Comparison of ENCODE assay signal across 8 mouse cellular contexts in genomic region chr2:28532938-28533771, GRCm38 (mm10). TPM values are rescaled to one million over a fixed set of nuclear protein-coding genes. Genes with fewer than 3 reads are reported as not detected.
DNase-seq lines count a peak whose midpoint lies in the region; ATAC-seq lines count a peak whose summit lies in the region.

No protein-coding gene starts in this region.

- peaks cover 29% of the 10 kb centered on the region; the same call in 1 of the 2 replicates for H3K4me1 ChIP-seq in forebrain, embryonic 11.5 days (replicated peaks; ENCODE audit: control insufficient read depth, insufficient read depth, low read length)
- H3K4me1 ChIP-seq in heart, embryonic 16.5 days (ENCODE audit: control insufficient read depth, insufficient read depth, low read length) = peaks cover 59% of the 10 kb centered on the region
- H3K4me1 ChIP-seq in liver, embryonic 16.5 days (ENCODE audit: control insufficient read depth, low read depth, low read length) = peaks cover 4% of the 10 kb centered on the region
- H3K4me1 ChIP-seq in neural tube, embryonic 12.5 days = peaks cover 97% of the 10 kb centered on the region

- ATAC-seq in forebrain, embryonic 11.5 days (replicated peaks; ENCODE audit: low FRiP score) = peak; percentile 91
- ATAC-seq in heart, embryonic 16.5 days (replicated peaks; ENCODE audit: extremely low read depth, insufficient read depth, low FRiP score) = peak; percentile 91
- ATAC-seq in liver, embryonic 16.5 days (ENCODE audit: low read depth) = peak; percentile 92
- ATAC-seq in neural tube, embryonic 12.5 days (ENCODE audit: low FRiP score, low read depth) = peak; percentile 80

- no peak overlapping the region for H3K27ac ChIP-seq in forebrain, embryonic 11.5 days (ENCODE audit: low read depth, low read length)
- peak overlapping the region; percentile 86 for H3K27ac ChIP-seq in heart, embryonic 16.5 days (ENCODE audit: low read length)
- H3K27ac ChIP-seq in liver, embryonic 16.5 days (ENCODE audit: low read length) = no peak overlapping the region
- H3K27ac ChIP-seq in neural tube, embryonic 12.5 days = peak overlapping the region; percentile 34

- peak overlapping the region; percentile 42 for H3K4me3 ChIP-seq in forebrain, embryonic 11.5 days (ENCODE audit: low read depth, low read length)
- H3K4me3 ChIP-seq in heart, embryonic 16.5 days (ENCODE audit: low read length) = peak overlapping the region; percentile 73
- H3K4me3 ChIP-seq in liver, embryonic 16.5 days (ENCODE audit: low read depth, low read length) = peak overlapping the region; percentile 62
- peak overlapping the region; percentile 58 for H3K4me3 ChIP-seq in neural tube, embryonic 12.5 days

- WGBS in forebrain, embryonic 11.5 days = 3% methylated on average over 49 of the region's 49 CpGs
- WGBS in heart, embryonic 16.5 days = 2% methylated on average over 49 of the region's 49 CpGs
- WGBS in liver, embryonic 16.5 days (ENCODE audit: insufficient replicate concordance) = 2% methylated on average over 49 of the region's 49 CpGs
- 3% methylated on average over 49 of the region's 49 CpGs for whole genome bisulfite sequencing in neural tube, embryonic 12.5 days

- H3K36me3 ChIP-seq in forebrain, embryonic 11.5 days (ENCODE audit: control insufficient read depth, insufficient read depth, low read length) = no peaks in the 10 kb centered on the region
- H3K36me3 ChIP-seq in heart, embryonic 16.5 days (ENCODE audit: control insufficient read depth, insufficient read depth) = no peaks in the 10 kb centered on the region
- no peaks in the 10 kb centered on the region for H3K36me3 ChIP-seq in liver, embryonic 16.5 days (ENCODE audit: control insufficient read depth, insufficient read depth)
- no peaks in the 10 kb centered on the region for H3K36me3 ChIP-seq in neural tube, embryonic 12.5 days

- H3K9ac ChIP-seq in forebrain, embryonic 11.5 days (ENCODE audit: low read length) = peak overlapping the region; percentile 52
- peak overlapping the region; percentile 81 for H3K9ac ChIP-seq in heart, embryonic 16.5 days (ENCODE audit: low read length)
- H3K9ac ChIP-seq in liver, embryonic 16.5 days (ENCODE audit: low read depth, low read length) = peak overlapping the region; percentile 53
- H3K9ac ChIP-seq in neural tube, embryonic 12.5 days = peak overlapping the region; percentile 81

- H3K9me3 ChIP-seq in forebrain, embryonic 11.5 days (ENCODE audit: control insufficient read depth, low read length) = no peaks in the 10 kb centered on the region
- H3K9me3 ChIP-seq in heart, embryonic 16.5 days (replicated peaks; ENCODE audit: control insufficient read depth, low read length) = no peaks in the 10 kb centered on the region
- no peaks in the 10 kb centered on the region for H3K9me3 ChIP-seq in liver, embryonic 16.5 days (replicated peaks; ENCODE audit: control insufficient read depth, low read length)
- no peaks in the 10 kb centered on the region for H3K9me3 ChIP-seq in neural tube, embryonic 12.5 days

- H3K27me3 ChIP-seq in forebrain, embryonic 11.5 days (ENCODE audit: control insufficient read depth, insufficient read depth, low read length) = no peaks in the 10 kb centered on the region
- H3K27me3 ChIP-seq in heart, embryonic 16.5 days (ENCODE audit: control insufficient read depth, insufficient read depth, low read length) = no peaks in the 10 kb centered on the region
- peaks cover 3% of the 10 kb centered on the region for H3K27me3 ChIP-seq in liver, embryonic 16.5 days (ENCODE audit: control insufficient read depth, insufficient read depth, low read depth, low read length)
- H3K27me3 ChIP-seq in neural tube, embryonic 12.5 days (replicated peaks) = no peaks in the 10 kb centered on the region

- H3K4me2 ChIP-seq in forebrain, embryonic 11.5 days (ENCODE audit: low read depth, low read length, severe bottlenecking) = peak overlapping the region; percentile 60
- H3K4me2 ChIP-seq in heart, embryonic 16.5 days (ENCODE audit: low read depth, low read length) = peak overlapping the region; percentile 77
- peak overlapping the region; percentile 67 for H3K4me2 ChIP-seq in liver, embryonic 16.5 days (ENCODE audit: low read depth, low read length)
- peak overlapping the region; percentile 80 for H3K4me2 ChIP-seq in neural tube, embryonic 12.5 days (replicated peaks)

- peak; percentile 67 to 76 for DNase-seq in CD8-positive naive resting alpha-beta T cell, adult 2 months (ENCODE audit: low read depth in 2 of 2, low spot score in 2 of 2)
- DNase-seq in c-Kit-positive CD71-negative TER-119-negative erythroid progenitor cells, embryonic 14.5 days (ENCODE audit: low read depth) = peak; percentile 70
- peak; percentile 90 for DNase-seq in forebrain, embryonic 11.5 days (ENCODE audit: low spot score)
- peak; percentile 91 to 93 for DNase-seq in kidney, postnatal 36 days
- DNase-seq in testis, postnatal 14 days (ENCODE audit: low spot score) = peak; percentile 83

RNA-seq across cellular contexts. Expression of gene Ralgds, which starts 20.2 kb away (rescaled TPM):
- 42.7 and 47.6 TPM in 2 replicates for polyA plus RNA-seq in forebrain, embryonic 11.5 days (2014; fragmentation: Nextera tagmentation; extraction: Ambion mirVana)
- polyA plus RNA-seq in heart, embryonic 16.5 days (2015; fragmentation: Nextera tagmentation; extraction: Ambion mirVana) = 21.2 and 22.3 TPM in 2 replicates
- polyA plus RNA-seq in liver, embryonic 16.5 days (2015; fragmentation: Nextera tagmentation; extraction: Ambion mirVana) = 2.3 TPM in 2 replicates
- polyA plus RNA-seq in neural tube, embryonic 12.5 days (2016; fragmentation: Nextera tagmentation; extraction: Ambion mirVana) = 99.6 and 111 TPM in 2 replicates

RNA-seq across cellular contexts. Expression of gene Gm10134, which starts 27.3 kb away (rescaled TPM):
- polyA plus RNA-seq in forebrain, embryonic 11.5 days (2014; fragmentation: Nextera tagmentation; extraction: Ambion mirVana) = not detected in 2 replicates
- 1.3 and 1.4 TPM in 2 replicates for polyA plus RNA-seq in heart, embryonic 16.5 days (2015; fragmentation: Nextera tagmentation; extraction: Ambion mirVana)
- 1.1 and 1.3 TPM in 2 replicates for polyA plus RNA-seq in liver, embryonic 16.5 days (2015; fragmentation: Nextera tagmentation; extraction: Ambion mirVana)
- polyA plus RNA-seq in neural tube, embryonic 12.5 days (2016; fragmentation: Nextera tagmentation; extraction: Ambion mirVana) = 2.4 and 3.5 TPM in 2 replicates

RNA-seq across cellular contexts. Expression of gene Cel, which starts 30.0 kb away (rescaled TPM):
- not detected in 2 replicates for polyA plus RNA-seq in forebrain, embryonic 11.5 days (2014; fragmentation: Nextera tagmentation; extraction: Ambion mirVana)
- polyA plus RNA-seq in heart, embryonic 16.5 days (2015; fragmentation: Nextera tagmentation; extraction: Ambion mirVana) = 0.30 TPM in 1 of 2 replicates, not detected in the other
- polyA plus RNA-seq in liver, embryonic 16.5 days (2015; fragmentation: Nextera tagmentation; extraction: Ambion mirVana) = 1.6 and 9.7 TPM in 2 replicates
- not detected in 2 replicates for polyA plus RNA-seq in neural tube, embryonic 12.5 days (2016; fragmentation: Nextera tagmentation; extraction: Ambion mirVana)

RNA-seq across cellular contexts. Expression of gene Gbgt1, which starts 36.5 kb away (rescaled TPM):
- polyA plus RNA-seq in forebrain, embryonic 11.5 days (2014; fragmentation: Nextera tagmentation; extraction: Ambion mirVana) = 0.35 TPM in 1 of 2 replicates, not detected in the other
- polyA plus RNA-seq in heart, embryonic 16.5 days (2015; fragmentation: Nextera tagmentation; extraction: Ambion mirVana) = 0.43 and 1.1 TPM in 2 replicates
- 0.28 and 0.70 TPM in 2 replicates for polyA plus RNA-seq in liver, embryonic 16.5 days (2015; fragmentation: Nextera tagmentation; extraction: Ambion mirVana)
- polyA plus RNA-seq in neural tube, embryonic 12.5 days (2016; fragmentation: Nextera tagmentation; extraction: Ambion mirVana) = 0.80 and 0.81 TPM in 2 replicates

RNA-seq across cellular contexts. Expression of gene Gtf3c5, which starts 50.4 kb away (rescaled TPM):
- polyA plus RNA-seq in forebrain, embryonic 11.5 days (2014; fragmentation: Nextera tagmentation; extraction: Ambion mirVana) = 41.6 and 42.3 TPM in 2 replicates
- 28.6 and 29.1 TPM in 2 replicates for polyA plus RNA-seq in heart, embryonic 16.5 days (2015; fragmentation: Nextera tagmentation; extraction: Ambion mirVana)
- polyA plus RNA-seq in liver, embryonic 16.5 days (2015; fragmentation: Nextera tagmentation; extraction: Ambion mirVana) = 12.1 TPM in 2 replicates
- 46.7 and 51.1 TPM in 2 replicates for polyA plus RNA-seq in neural tube, embryonic 12.5 days (2016; fragmentation: Nextera tagmentation; extraction: Ambion mirVana)

Comparison
In these comparisons a context has a peak if more than half of its experiments do, and no peak if none do; other contexts are left out.
1. H3K27ac ChIP-seq: peak in heart, embryonic 16.5 days (single experiment) and neural tube, embryonic 12.5 days (single experiment); none in forebrain, embryonic 11.5 days (single experiment) and liver, embryonic 16.5 days (single experiment).
2. Peak in every context shown above with its lines, with median percentiles within 50 percentile points of each other: DNase-seq, ATAC-seq, H3K4me2 ChIP-seq, H3K4me3 ChIP-seq and H3K9ac ChIP-seq.